ENCODE assay signal across 9 mouse cellular contexts in the genomic region with DNA sequence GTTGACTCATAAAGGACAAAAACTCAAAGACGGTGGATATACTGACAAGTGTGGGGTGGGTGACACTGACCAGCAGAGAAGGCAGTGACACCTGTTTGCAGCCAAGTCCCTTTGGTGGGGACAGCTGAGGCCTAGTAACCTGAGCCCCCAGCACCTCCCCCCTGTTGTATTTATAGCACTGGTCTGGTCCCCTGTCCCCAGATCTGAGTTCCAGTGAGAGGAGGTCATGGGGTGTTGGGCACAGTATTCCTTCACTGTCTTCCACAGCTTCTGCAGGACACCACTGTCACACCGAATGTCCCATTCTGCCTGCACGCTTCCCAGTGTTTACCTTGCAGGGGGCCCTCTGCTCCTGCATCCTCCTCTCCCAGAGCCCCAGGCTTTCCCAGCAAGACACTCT. TPM values are rescaled to one million over a fixed set of nuclear protein-coding genes. Genes with fewer than 3 reads are reported as not detected.
DNase-seq lines count a peak whose midpoint lies in the region; ATAC-seq and TF ChIP-seq lines count a peak whose summit lies in the region.
"Had no signal": no experiment of that assay in that cellular context is flagged by ENCODE, and none has a peak within 500 bp of the region (broad histone marks: within the 10 kb centered on the region; RNA-seq: fewer than 3 reads in every experiment).

No protein-coding gene starts in this region.

- H3K4me3 ChIP-seq in lung, embryonic 15.5 days, result no peak overlapping the region
- H3K4me3 ChIP-seq in heart, embryonic 14.5 days (ENCODE audit: control insufficient read depth in 1 of 2, insufficient read depth in 1 of 2, low read depth in 1 of 2, low read length in 2 of 2), result peak overlapping the region in 1 of 2 experiments; percentile 24; a peak in 2 of 4 replicates
- peak overlapping the region; percentile 65 for H3K4me3 ChIP-seq in myocyte
- H3K4me3 ChIP-seq in layer of hippocampus, adult 2 months, result no peak overlapping the region

- H3K79me2 ChIP-seq in myocyte (ENCODE audit: control insufficient read depth, insufficient read depth), result no peaks in the 10 kb centered on the region

- TF ChIP-seq CTCF in layer of hippocampus, adult 2 months (conservative IDR thresholded peaks at IDR 0.05), result no peak

- H3K9ac ChIP-seq in lung, embryonic 15.5 days, result no peak overlapping the region
- H3K9ac ChIP-seq in heart, embryonic 14.5 days (ENCODE audit: low read length), result peak overlapping the region; percentile 89

- TF ChIP-seq POLR2A in myocyte (IDR thresholded peaks at IDR 0.05; ENCODE audit: insufficient read length, low read depth), result peak; percentile 56

- no peak for ATAC-seq in lung, embryonic 15.5 days (ENCODE audit: borderline replicate concordance, extremely low read depth, low FRiP score, low TSS enrichment)
- ATAC-seq in heart, embryonic 14.5 days (ENCODE audit: insufficient number of reproducible peaks, insufficient read depth, low FRiP score, low read depth), result peak; percentile 19; the same call in 1 of the 2 replicates
- ATAC-seq: activated CD4-positive, CD25-positive, alpha-beta regulatory T cell, adult 4 months had no signal

- peak overlapping the region; percentile 85; the same call in 1 of the 2 replicates for H3K4me2 ChIP-seq in lung, embryonic 15.5 days
- peak overlapping the region; percentile 89 for H3K4me2 ChIP-seq in heart, embryonic 14.5 days (ENCODE audit: low read length)
- H3K4me2 ChIP-seq in myocyte (ENCODE audit: low read depth), result peak overlapping the region; percentile 89

- DNase-seq in lung, postnatal 4 days, result no peak
- DNase-seq in gastrocnemius, postnatal 10 days, result peak; percentile 39
- DNase-seq in layer of hippocampus, adult 2 months (ENCODE audit: low spot score in 2 of 2), result no peak
- no peak for DNase-seq in adrenal gland, postnatal 4 days (ENCODE audit: low spot score in 2 of 2)

- no peaks in the 10 kb centered on the region for H3K9me3 ChIP-seq in lung, embryonic 15.5 days
- H3K9me3 ChIP-seq in heart, embryonic 14.5 days (ENCODE audit: control insufficient read depth, low read length), result no peaks in the 10 kb centered on the region

- H3K27me3 ChIP-seq in lung, embryonic 15.5 days, result no peaks in the 10 kb centered on the region
- no peaks in the 10 kb centered on the region; the same call in 1 of the 2 replicates for H3K27me3 ChIP-seq in heart, embryonic 14.5 days (ENCODE audit: control insufficient read depth, insufficient read depth, low read length)
- H3K27me3 ChIP-seq in myocyte (ENCODE audit: control insufficient read depth, insufficient read depth, insufficient read length), result no peaks in the 10 kb centered on the region

- H3K27ac ChIP-seq in lung, embryonic 15.5 days, result 0 out of 2 replicates have a peak overlapping the region, but pooled peaks have one; percentile 10
- peak overlapping the region; percentile 93 to 94 for H3K27ac ChIP-seq in heart, embryonic 14.5 days (replicated peaks in 1 of 2; ENCODE audit: control insufficient read depth in 1 of 2, insufficient read depth in 1 of 2, low read depth in 2 of 2, low read length in 2 of 2)
- no peak overlapping the region for H3K27ac ChIP-seq in layer of hippocampus, adult 2 months

- no peak overlapping the region for H3ac ChIP-seq in myocyte (ENCODE audit: control insufficient read depth, insufficient read length)

- H3K4me1 ChIP-seq in lung, embryonic 15.5 days, result peaks cover 50% of the 10 kb centered on the region
- H3K4me1 ChIP-seq in heart, embryonic 14.5 days (ENCODE audit: control insufficient read depth in 2 of 2, insufficient read depth in 2 of 2, low read length in 2 of 2), result peaks cover 45 to 61% of the 10 kb centered on the region in 2 experiments

- H3K36me3 ChIP-seq in lung, embryonic 15.5 days, result no peaks in the 10 kb centered on the region
- H3K36me3 ChIP-seq in heart, embryonic 14.5 days (ENCODE audit: control insufficient read depth, insufficient read depth, low read length), result no peaks in the 10 kb centered on the region
- no peaks in the 10 kb centered on the region for H3K36me3 ChIP-seq in myocyte (ENCODE audit: control insufficient read depth, insufficient read depth)

- 8% methylated on average over 3 of the region's 3 CpGs for WGBS in lung, embryonic 15.5 days
- 8% methylated on average over 3 of the region's 3 CpGs for WGBS in heart, embryonic 14.5 days

TF ChIP-seq in myocyte, 11 proteins besides CTCF, POLR2A, EP300 and RAD21:
- TF ChIP-seq POLR2AphosphoS2 (IDR thresholded peaks at IDR 0.05; ENCODE audit: insufficient read length, low read depth) (peak; percentile 30), USF1 (IDR thresholded peaks at IDR 0.05; ENCODE audit: low read depth) (no peak), TCF12 (IDR thresholded peaks at IDR 0.05; ENCODE audit: insufficient read depth, poor library complexity, severe bottlenecking) (peak; percentile 88), MYOG (IDR thresholded peaks at IDR 0.05; ENCODE audit: control insufficient read depth in 1 of 3, insufficient read depth in 1 of 3, insufficient read length in 2 of 3, low read depth in 2 of 3) (peak; percentile 92 to 99 (median 95)), E2F4 (IDR thresholded peaks at IDR 0.05; ENCODE audit: insufficient read depth) (no peak), TCF3 (IDR thresholded peaks at IDR 0.05; ENCODE audit: insufficient read length, low read depth) (peak; percentile 75), SRF (IDR thresholded peaks at IDR 0.05; ENCODE audit: control insufficient read depth, insufficient read length, low read depth) (no peak), REST (IDR thresholded peaks at IDR 0.05; ENCODE audit: insufficient read depth, insufficient read length) (no peak), CEBPB (IDR thresholded peaks at IDR 0.05; ENCODE audit: insufficient read depth, poor library complexity, severe bottlenecking) (no peak), MAX (IDR thresholded peaks at IDR 0.05; ENCODE audit: low read depth) (no peak), MYOD1 (IDR thresholded peaks at IDR 0.05; ENCODE audit: control insufficient read depth in 1 of 3, insufficient read length in 2 of 3, low read depth in 2 of 3) (peak; percentile 84 to 98 (median 94))
TF ChIP-seq in myocyte: peak in this region for 5.

RNA-seq across cellular contexts. Expression of gene Hrc, which starts 0.5 kb away (rescaled TPM):
- polyA plus RNA-seq in lung, embryonic 15.5 days (2015; fragmentation: Nextera tagmentation; extraction: Ambion mirVana), result 1.7 and 2.3 TPM in 2 replicates
- total RNA-seq in gastrocnemius, postnatal 10 days (2021), result 100 to 1,000 TPM; 579 to 609 TPM
- polyA plus RNA-seq in heart, embryonic 14.5 days (2014; fragmentation: Nextera tagmentation; extraction: Ambion mirVana), result 24.1 and 28.3 TPM in 2 replicates
- polyA plus RNA-seq in myocyte (2012; fragmentation: generic; extraction: Trizol), result 173 TPM
- under 1 TPM; 0.22 to 0.33 TPM for total RNA-seq in layer of hippocampus, adult 2 months (2021)
- 10 to 100 TPM in 1 of 2 experiments, 1 to 10 TPM in 1; 6.7 to 13.0 TPM for total RNA-seq in adrenal gland, postnatal 4 days (2021)
- polyA plus RNA-seq: activated CD4-positive, CD25-positive, alpha-beta regulatory T cell, adult 4 months; liver, adult 2 months had no signal

RNA-seq across cellular contexts. Expression of gene Trpm4, which starts 1.0 kb away (rescaled TPM):
- polyA plus RNA-seq in lung, embryonic 15.5 days (2015; fragmentation: Nextera tagmentation; extraction: Ambion mirVana), result 19.1 and 20.0 TPM in 2 replicates
- total RNA-seq in gastrocnemius, postnatal 10 days (2021), result 10 to 100 TPM; 25.5 to 35.2 TPM
- polyA plus RNA-seq in heart, embryonic 14.5 days (2014; fragmentation: Nextera tagmentation; extraction: Ambion mirVana), result 11.1 and 12.4 TPM in 2 replicates
- polyA plus RNA-seq in myocyte (2012; fragmentation: generic; extraction: Trizol), result 27.3 TPM
- total RNA-seq in layer of hippocampus, adult 2 months (2021), result 10 to 100 TPM; 12.8 to 16.5 TPM
- total RNA-seq in adrenal gland, postnatal 4 days (2021), result 10 to 100 TPM; 17.0 to 18.1 TPM

RNA-seq across cellular contexts. Expression of gene Ppfia3, which starts 32.2 kb away (rescaled TPM):
- polyA plus RNA-seq in lung, embryonic 15.5 days (2015; fragmentation: Nextera tagmentation; extraction: Ambion mirVana), result 3.1 TPM in 2 replicates
- total RNA-seq in gastrocnemius, postnatal 10 days (2021), result under 1 TPM; 0.89 to 0.97 TPM
- polyA plus RNA-seq in heart, embryonic 14.5 days (2014; fragmentation: Nextera tagmentation; extraction: Ambion mirVana), result 2.7 and 2.8 TPM in 2 replicates
- polyA plus RNA-seq in myocyte (2012; fragmentation: generic; extraction: Trizol), result 6.6 TPM
- total RNA-seq in layer of hippocampus, adult 2 months (2021), result 100 to 1,000 TPM; 133 to 138 TPM
- total RNA-seq in adrenal gland, postnatal 4 days (2021), result 1 to 10 TPM; 4.7 to 6.9 TPM
- total RNA-seq: liver, adult 2 months had no signal
- polyA plus RNA-seq: activated CD4-positive, CD25-positive, alpha-beta regulatory T cell, adult 4 months; liver, adult 2 months had no signal

RNA-seq across cellular contexts. Expression of gene Lin7b, which starts 35.8 kb away (rescaled TPM):
- 0.60 and 0.92 TPM in 2 replicates for polyA plus RNA-seq in lung, embryonic 15.5 days (2015; fragmentation: Nextera tagmentation; extraction: Ambion mirVana)
- total RNA-seq in gastrocnemius, postnatal 10 days (2021), result 1 to 10 TPM; 1.9 to 2.0 TPM
- polyA plus RNA-seq in heart, embryonic 14.5 days (2014; fragmentation: Nextera tagmentation; extraction: Ambion mirVana), result 1.0 and 1.1 TPM in 2 replicates
- 2.4 TPM for polyA plus RNA-seq in myocyte (2012; fragmentation: generic; extraction: Trizol)
- 100 to 1,000 TPM; 138 to 146 TPM for total RNA-seq in layer of hippocampus, adult 2 months (2021)
- 1 to 10 TPM; 4.8 to 4.9 TPM for total RNA-seq in adrenal gland, postnatal 4 days (2021)
- total RNA-seq: liver, adult 2 months had no signal
- polyA plus RNA-seq: activated CD4-positive, CD25-positive, alpha-beta regulatory T cell, adult 4 months; liver, adult 2 months had no signal

RNA-seq across cellular contexts. Expression of gene Slc6a21, which starts 57.3 kb away (rescaled TPM):
- polyA plus RNA-seq in lung, embryonic 15.5 days (2015; fragmentation: Nextera tagmentation; extraction: Ambion mirVana), result 0.09 TPM in 1 of 2 replicates, not detected in the other
- not detected for total RNA-seq in gastrocnemius, postnatal 10 days (2021)
- polyA plus RNA-seq in heart, embryonic 14.5 days (2014; fragmentation: Nextera tagmentation; extraction: Ambion mirVana), result not detected in 2 replicates
- polyA plus RNA-seq in myocyte (2012; fragmentation: generic; extraction: Trizol), result not detected
- not detected for total RNA-seq in layer of hippocampus, adult 2 months (2021)
- total RNA-seq in adrenal gland, postnatal 4 days (2021), result not detected
- total RNA-seq: liver, adult 2 months had no signal
- polyA plus RNA-seq: activated CD4-positive, CD25-positive, alpha-beta regulatory T cell, adult 4 months had no signal

Comparison
In these comparisons a context has a peak if more than half of its experiments do, and no peak if none do; other contexts are left out.
1. RNA of gene Hrc, which starts 0.5 kb away (total RNA-seq): 579 to 609 TPM in gastrocnemius, postnatal 10 days; 6.7 to 13.0 TPM in adrenal gland, postnatal 4 days and 0.22 to 0.33 TPM in layer of hippocampus, adult 2 months; every median in the first group is over 10 times any median in the second.
2. RNA of gene Ppfia3, which starts 32.2 kb away (total RNA-seq): 133 to 138 TPM in layer of hippocampus, adult 2 months; 4.7 to 6.9 TPM in adrenal gland, postnatal 4 days and 0.89 to 0.97 TPM in gastrocnemius, postnatal 10 days; every median in the first group is over 10 times any median in the second.
3. Peak in every context shown above with its lines, with median percentiles within 50 percentile points of each other: H3K4me2 ChIP-seq.